Mouse (Mus musculus) liver, adult 2 months (tissue): ENCODE data around the gene Jak2.

Experiments used
- CTCF ChIP-seq: fragments of 200-500 bp; IDR thresholded peaks from 2 replicates; pipeline ENCODE4 v1.5.1; 2011; ENCODE audit warnings: low read depth, low read length, control low read depth
- POLR2A ChIP-seq: fragments of 200-500 bp; IDR thresholded peaks from 2 replicates; pipeline ENCODE4 v1.6.1; 2011; ENCODE audit warnings: low read length, control low read depth; ENCODE audit not compliant: insufficient read depth; ENCODE audit errors: extremely low read depth

- no peak for TF ChIP-seq CTCF
- no peak for TF ChIP-seq POLR2A
These were observed 93.2 kb downstream of the Jak2 start for GRCm38 (mm10) chr19:29344868-29345267.
